Mouse (Mus musculus) liver, postnatal 0 days (tissue): ENCODE data around the gene Top1.

Experiments
- CTCF ChIP-seq: sonication (generic); IDR thresholded peaks from 2 replicates; pipeline ENCODE4 v1.5.1; 2016; ENCODE audit warnings: antibody characterized with exemption, low read depth
- EP300 ChIP-seq: IDR thresholded peaks from 2 replicates; pipeline ENCODE4 v1.6.1; 2016; ENCODE audit warnings: antibody characterized with exemption, low read depth, mild to moderate bottlenecking

DNA sequence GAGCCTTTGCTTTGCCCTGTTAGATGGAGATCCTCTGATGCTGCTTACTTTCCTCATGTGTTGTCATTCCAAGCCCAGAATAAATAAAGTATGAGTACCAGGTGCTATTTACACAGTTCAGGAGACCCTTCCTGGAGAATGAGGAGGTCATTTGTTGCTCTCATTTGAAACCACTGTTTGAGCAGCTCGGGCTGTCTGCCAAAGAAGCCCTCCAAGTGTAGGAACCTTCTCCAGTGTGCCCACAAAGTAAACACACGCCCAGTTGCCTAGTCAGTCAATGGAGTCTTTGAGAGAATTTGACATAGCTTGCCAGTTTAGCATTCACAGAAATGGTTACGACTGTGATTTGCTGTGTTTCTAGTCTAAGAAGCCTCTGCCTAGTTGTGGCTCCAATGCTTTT is 73.1 kb downstream of the Top1 start:
- TF ChIP-seq CTCF: no peak
- TF ChIP-seq EP300: no peak
